Mouse (Mus musculus) C2C12 (cell line): ENCODE results near the gene Spesp1. TPM values are rescaled to one million over a fixed set of nuclear protein-coding genes. Genes with fewer than 3 reads are reported as not detected.

ENCODE experiments used
- H3K27me3 ChIP-seq: one replicate; pipeline ENCODE4 v1.6.1; 2011; ENCODE audit not compliant: control insufficient read depth, insufficient read depth, insufficient read length
- H3K36me3 ChIP-seq: one replicate; pipeline ENCODE4 v1.6.1; 2011; ENCODE audit not compliant: control insufficient read depth, insufficient read depth
- H3K4me3 ChIP-seq: one replicate; pipeline ENCODE4 v1.5.1; 2011; ENCODE audit warnings: mild to moderate bottlenecking, control low read depth; ENCODE audit not compliant: poor library complexity, insufficient read depth, severe bottlenecking
- H3K79me2 ChIP-seq: one replicate; pipeline ENCODE4 v1.6.1; 2011; ENCODE audit not compliant: control insufficient read depth, insufficient read depth
- H3K79me3 ChIP-seq: one replicate; pipeline ENCODE4 v1.6.1; 2011; ENCODE audit warnings: low read depth, control low read depth
- H3ac ChIP-seq: one replicate; pipeline ENCODE3; 2011; ENCODE audit warnings: low read depth; ENCODE audit not compliant: control insufficient read depth, insufficient read length
- CEBPB ChIP-seq: IDR thresholded peaks from one replicate; pipeline ENCODE4 v1.6.1; 2011; ENCODE audit warnings: low read depth, mild to moderate bottlenecking, control low read depth, moderate library complexity
- CTCF ChIP-seq: IDR thresholded peaks from one replicate; pipeline ENCODE4 v1.5.1; 2011; ENCODE audit not compliant: control insufficient read depth, insufficient read depth, insufficient read length
- FOSL1 ChIP-seq: IDR thresholded peaks from one replicate; pipeline ENCODE4 v1.8.0; 2011; ENCODE audit warnings: mild to moderate bottlenecking, low read length; ENCODE audit not compliant: poor library complexity, insufficient read depth, severe bottlenecking
- MAX ChIP-seq: IDR thresholded peaks from one replicate; pipeline ENCODE4 v1.6.1; 2011; ENCODE audit warnings: mild to moderate bottlenecking, control low read depth
- MYOD1 ChIP-seq: IDR thresholded peaks from one replicate; pipeline ENCODE4 v1.6.1; 2011; ENCODE audit warnings: low read depth; ENCODE audit not compliant: control insufficient read depth, insufficient read length
- MYOG ChIP-seq: IDR thresholded peaks from one replicate; pipeline ENCODE4 v1.6.1; 2011; ENCODE audit not compliant: control insufficient read depth, insufficient read length; ENCODE audit errors: extremely low read depth
- USF1 ChIP-seq: IDR thresholded peaks from one replicate; pipeline ENCODE4 v1.6.1; 2011; ENCODE audit warnings: low read depth, mild to moderate bottlenecking, control low read depth, moderate library complexity
- polyA plus RNA-seq: library from polyadenylated mRNA; unstranded; fragments of >200 nt; fragmentation: generic; extraction: Trizol; gene quantifications from one replicate; pipeline ENCODE4 v1.2.1, GENCODE M21; 2012; ENCODE audit warnings: missing spikeins

The Spesp1 gene
- polyA plus RNA-seq, 1 experiment, result not detected

- TF ChIP-seq MYOD1, result peak; percentile 92
- no peak for TF ChIP-seq USF1
- H3ac ChIP-seq, result no peak overlapping the region
- no peaks in the 10 kb centered on the region for H3K79me2 ChIP-seq
- no peak overlapping the region for H3K4me3 ChIP-seq
- no peaks in the 10 kb centered on the region for H3K36me3 ChIP-seq
- H3K27me3 ChIP-seq, result no peaks in the 10 kb centered on the region
- H3K79me3 ChIP-seq, result no peaks in the 10 kb centered on the region
Observed at GRCm38 (mm10) chr9:62255896-62256576, 26.0 kb downstream of the Spesp1 start.

- H3ac ChIP-seq, result no peak overlapping the region
- no peaks in the 10 kb centered on the region for H3K27me3 ChIP-seq
- H3K79me3 ChIP-seq, result no peaks in the 10 kb centered on the region
- TF ChIP-seq CTCF, result no peak
- TF ChIP-seq MYOG, result no peak
- TF ChIP-seq MYOD1, result no peak
- no peak for TF ChIP-seq FOSL1
- no peak for TF ChIP-seq USF1
- no peak for TF ChIP-seq CEBPB
- no peak for TF ChIP-seq MAX
- H3K4me3 ChIP-seq, result no peak overlapping the region
- no peaks in the 10 kb centered on the region for H3K79me2 ChIP-seq
- H3K36me3 ChIP-seq, result no peaks in the 10 kb centered on the region
Observed at GRCm38 (mm10) chr9:62253736-62254443, 28.1 kb downstream of the Spesp1 start.

GRCm38 (mm10) chr9:62250296-62250695, 31.7 kb downstream of the Spesp1 start:
- no peak for TF ChIP-seq MYOD1
- no peak for TF ChIP-seq MAX
- TF ChIP-seq USF1, result no peak
- no peak for TF ChIP-seq CEBPB
- no peak for TF ChIP-seq FOSL1
- no peak for TF ChIP-seq MYOG
- TF ChIP-seq CTCF, result no peak
- Histone ChIP-seq H3K27me3 (no peaks in the 10 kb centered on the region), H3K4me3 (no peak overlapping the region), H3K79me2 (no peaks in the 10 kb centered on the region), H3ac (no peak overlapping the region), H3K36me3 (no peaks in the 10 kb centered on the region), H3K79me3 (no peaks in the 10 kb centered on the region)

- Histone ChIP-seq H3K36me3 (no peaks in the 10 kb centered on the region), H3K27me3 (no peaks in the 10 kb centered on the region), H3ac (no peak overlapping the region), H3K79me2 (no peaks in the 10 kb centered on the region), H3K79me3 (no peaks in the 10 kb centered on the region), H3K4me3 (no peak overlapping the region)
- no peak for TF ChIP-seq FOSL1
- no peak for TF ChIP-seq MYOD1
- no peak for TF ChIP-seq USF1
- no peak for TF ChIP-seq MYOG
- no peak for TF ChIP-seq CTCF
- TF ChIP-seq CEBPB, result no peak
- TF ChIP-seq MAX, result no peak
Observed at GRCm38 (mm10) chr9:62246380-62246942, 35.5 kb downstream of the Spesp1 start.

- Histone ChIP-seq H3K27me3 (no peaks in the 10 kb centered on the region), H3K79me2 (no peaks in the 10 kb centered on the region), H3K79me3 (no peaks in the 10 kb centered on the region), H3ac (no peak overlapping the region), H3K36me3 (no peaks in the 10 kb centered on the region), H3K4me3 (no peak overlapping the region)
- TF ChIP-seq CEBPB, result no peak
- no peak for TF ChIP-seq MAX
- no peak for TF ChIP-seq USF1
- no peak for TF ChIP-seq FOSL1
- peak; percentile 11 for TF ChIP-seq CTCF
Observed at GRCm38 (mm10) chr9:62245612-62246379, 36.2 kb downstream of the Spesp1 start.
